Mouse (Mus musculus): ENCODE results near the gene Tceal1. TPM values are rescaled to one million over a fixed set of nuclear protein-coding genes. Genes with fewer than 3 reads are reported as not detected.
"Not testable (repeated sequence)": the region's sequence is repeated elsewhere in the genome, so short reads cannot be mapped to it uniquely, and the experiment has no call there.

The Tceal1 gene
- total RNA-seq (2022): 10 to 100 TPM; 13.1 to 16.4 (median 15.0) TPM

GRCm38 (mm10) chrX:136707446-136708167, at the start of gene Tceal1:
Gene Tceal1 (plus strand): TSS chrX:136707982.
- DNase-seq (ENCODE audit: low spot score in 2 of 2): peak; percentile 58 to 68

DNA sequence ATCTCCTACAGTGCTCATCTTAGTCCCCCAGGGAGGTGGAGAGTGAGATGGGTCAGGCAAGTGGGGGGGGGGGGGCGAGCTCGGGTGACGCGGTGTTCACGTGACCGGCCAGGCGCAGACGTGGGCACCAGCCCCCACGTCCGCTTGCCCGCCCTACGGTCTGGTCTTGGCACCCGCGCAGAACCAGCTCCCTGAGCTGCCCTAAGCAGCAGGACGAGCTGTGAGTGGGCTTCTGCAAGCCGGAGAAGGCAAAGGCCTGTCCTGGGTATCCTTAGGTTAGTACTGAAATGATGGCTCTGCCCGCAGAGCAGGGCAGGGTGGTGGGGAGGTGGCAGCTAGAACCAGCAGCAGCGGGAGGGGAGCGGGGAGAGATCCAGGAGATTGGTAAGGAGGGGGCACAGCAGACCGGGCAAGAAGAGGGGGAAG, 41.5 kb upstream of the Tceal1 start:
- DNase-seq (ENCODE audit: low spot score in 2 of 2): peak; percentile 8 to 20

DNA sequence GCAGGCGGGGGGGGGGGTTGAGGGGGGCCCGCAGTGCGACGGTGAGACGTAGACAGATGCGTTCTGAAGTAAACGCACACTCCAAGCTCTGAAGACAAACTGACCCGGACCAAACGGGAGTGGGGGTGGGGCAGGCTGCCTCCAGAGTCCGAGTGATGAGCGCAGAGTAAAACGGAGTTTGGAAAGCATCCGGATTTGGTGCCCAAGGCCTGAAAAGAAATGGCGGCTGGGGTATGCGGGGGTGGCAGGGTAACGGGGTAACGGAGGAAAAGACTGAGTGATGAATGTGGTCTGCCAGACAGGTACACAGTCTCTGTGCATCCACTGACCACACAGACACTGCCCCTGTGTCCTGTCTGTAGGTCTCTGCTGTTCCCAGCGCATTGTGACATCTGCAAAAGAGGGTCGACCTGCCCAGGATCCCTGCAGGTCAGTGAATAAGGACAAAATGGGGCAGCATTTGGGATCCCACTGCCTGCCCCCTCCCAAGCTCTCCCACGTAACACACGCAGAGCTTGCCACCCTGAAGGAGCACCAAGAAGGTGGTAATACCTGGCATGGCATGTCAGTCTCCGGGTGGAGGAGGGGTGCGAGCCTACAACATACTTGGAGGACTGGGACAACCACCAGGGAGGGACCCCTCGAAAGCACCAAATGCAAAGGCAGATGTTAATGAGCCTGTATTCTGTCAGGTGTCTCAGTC, 40.9 kb upstream of the Tceal1 start:
- DNase-seq (ENCODE audit: low spot score in 2 of 2): peak; percentile 6 to 11

DNA sequence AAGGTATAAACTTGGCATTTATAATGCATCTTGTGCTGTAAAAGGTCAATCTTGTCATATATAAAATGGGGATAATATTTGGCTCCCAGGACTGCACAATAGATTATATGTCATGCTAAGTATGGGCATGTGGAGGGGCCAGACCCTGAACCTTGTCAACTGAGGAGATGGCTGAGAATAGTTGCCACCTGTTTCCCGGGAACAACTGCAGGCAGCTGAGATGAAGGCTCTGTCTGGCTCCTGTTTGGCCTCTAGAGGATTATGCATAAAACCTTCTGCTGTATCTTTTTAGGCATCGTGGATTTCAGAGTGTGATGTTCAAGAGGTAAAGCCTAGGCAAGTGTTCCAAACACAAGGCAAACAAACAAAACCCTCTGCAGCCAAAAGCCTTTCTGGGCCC, 39.0 kb upstream of the Tceal1 start:
- DNase-seq (ENCODE audit: low spot score in 2 of 2): no peak

DNA sequence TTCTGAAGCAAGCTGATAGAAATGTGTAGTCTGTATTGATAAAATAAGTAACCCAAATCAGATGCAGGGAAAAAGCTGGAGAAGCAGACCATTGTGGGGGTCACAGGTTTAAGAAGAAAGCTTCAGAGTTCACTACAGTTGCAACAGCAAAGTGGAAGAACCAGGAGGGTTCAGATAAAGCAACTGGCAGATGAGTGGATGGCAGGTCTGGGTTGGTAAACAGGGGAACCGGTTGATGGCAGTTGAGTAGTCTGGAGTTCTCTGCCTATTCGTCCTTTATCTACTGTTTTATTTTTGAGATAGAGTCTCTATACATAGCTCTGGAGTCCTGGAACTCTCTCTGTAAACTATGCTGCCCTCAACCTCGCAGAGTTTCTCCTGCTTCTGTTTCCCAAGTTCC, 26.8 kb upstream of the Tceal1 start:
- DNase-seq (ENCODE audit: low spot score in 2 of 2): no peak

GRCm38 (mm10) chrX:136691606-136692293, 16.0 kb upstream of the Tceal1 start:
- DNase-seq (ENCODE audit: low spot score in 2 of 2): not testable (repeated sequence)

- no peak for DNase-seq (ENCODE audit: low spot score in 2 of 2)
These were observed 15.5 kb upstream of the Tceal1 start for GRCm38 (mm10) chrX:136692294-136692675.

- no peak for DNase-seq (ENCODE audit: low spot score in 2 of 2)
These were observed 14.6 kb upstream of the Tceal1 start for GRCm38 (mm10) chrX:136693196-136693595.

GRCm38 (mm10) chrX:136708168-136708681, 443 bp downstream of the Tceal1 start:
- DNase-seq (ENCODE audit: low spot score in 2 of 2): peak in 1 of 2 experiments; percentile 20

DNA sequence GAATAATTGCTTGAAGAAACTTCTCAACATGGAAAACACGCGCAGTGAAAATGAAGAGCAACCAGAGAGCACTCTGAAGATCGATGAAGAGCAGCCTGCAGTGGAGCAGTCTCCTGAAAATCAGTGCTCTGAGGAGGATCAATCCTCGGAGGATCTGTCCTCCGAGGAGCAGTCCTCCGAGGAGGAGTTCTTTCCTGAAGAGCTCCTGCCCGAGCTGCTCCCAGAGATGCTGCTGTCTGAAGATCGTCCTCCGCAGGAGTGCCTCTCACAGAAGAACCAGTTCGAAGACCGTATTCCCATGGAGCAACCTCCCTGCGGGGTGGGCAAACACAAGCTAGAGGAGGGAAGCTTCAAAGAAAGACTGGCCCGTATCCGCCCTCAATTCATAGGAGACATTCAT, 1.0 kb downstream of the Tceal1 start:
- no peak for DNase-seq (ENCODE audit: low spot score in 2 of 2)

- DNase-seq (ENCODE audit: low spot score in 2 of 2): not testable (repeated sequence)
These were observed 7.1 kb downstream of the Tceal1 start for GRCm38 (mm10) chrX:136714742-136715474.

- no peak for DNase-seq (ENCODE audit: low spot score in 2 of 2)
These were observed 24.2 kb downstream of the Tceal1 start for GRCm38 (mm10) chrX:136732016-136732415.

- no peak for DNase-seq (ENCODE audit: low spot score in 2 of 2)
These were observed 32.5 kb downstream of the Tceal1 start for GRCm38 (mm10) chrX:136740087-136740790.

- DNase-seq (ENCODE audit: low spot score in 2 of 2): peak; percentile 95 to 98
These were observed 33.2 kb downstream of the Tceal1 start for GRCm38 (mm10) chrX:136740791-136741650.

- peak in 1 of 2 experiments; percentile 74 for DNase-seq (ENCODE audit: low spot score in 2 of 2)
These were observed 33.9 kb downstream of the Tceal1 start for GRCm38 (mm10) chrX:136741651-136742201.

DNA sequence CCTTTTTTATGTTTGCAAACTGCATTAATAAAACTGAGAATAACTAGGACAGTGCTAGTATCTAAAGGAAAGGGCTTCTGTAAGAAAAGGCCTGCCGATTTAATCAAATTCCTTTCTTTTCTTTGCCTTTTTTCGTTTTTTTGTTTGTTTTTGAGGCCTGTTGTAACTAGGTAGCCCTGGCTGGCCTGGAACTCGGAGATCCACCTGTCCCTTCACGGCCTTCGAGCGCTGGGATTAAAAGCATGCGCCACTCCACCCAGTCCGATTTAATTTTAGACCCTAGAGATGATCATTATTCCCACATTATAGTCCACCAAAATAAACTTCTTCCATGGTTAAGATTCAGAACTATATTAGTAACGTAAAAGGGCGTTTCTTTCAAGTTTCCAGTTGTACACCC, 34.5 kb downstream of the Tceal1 start:
- no peak for DNase-seq (ENCODE audit: low spot score in 2 of 2)

- peak; percentile 17 to 56 for DNase-seq (ENCODE audit: low spot score in 2 of 2)
These were observed 34.9 kb downstream of the Tceal1 start for GRCm38 (mm10) chrX:136742661-136743103.

DNA sequence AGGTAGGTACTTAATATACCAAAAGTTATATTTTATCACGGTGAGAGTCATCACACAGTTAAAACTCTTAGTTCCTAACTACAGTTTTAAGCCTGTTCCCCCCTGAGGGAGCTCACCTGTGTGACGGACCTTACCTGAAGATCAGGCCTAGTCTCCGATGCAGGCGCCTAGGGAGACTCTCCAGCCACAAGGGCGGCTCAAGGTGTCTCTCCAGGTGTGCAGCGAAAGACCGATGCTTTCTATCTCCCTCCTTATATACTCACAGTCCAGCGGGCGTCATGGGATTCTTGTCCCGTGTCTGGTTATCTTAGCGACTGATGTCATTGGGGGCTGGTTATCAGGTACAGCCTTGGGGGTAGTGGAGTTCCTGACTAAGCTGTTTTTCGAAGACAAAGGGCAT, 35.7 kb downstream of the Tceal1 start, which contains the start of gene Morf4l2:
Morf4l2 (minus strand) TSS at position 232 of the 400 bp plus-strand sequence.
- DNase-seq (ENCODE audit: low spot score in 2 of 2): no peak

GRCm38 (mm10) chrX:136744663-136745062, 36.9 kb downstream of the Tceal1 start:
- DNase-seq (ENCODE audit: low spot score in 2 of 2): no peak

All from layer of hippocampus, adult 8-10 months (tissue).